Mouse (Mus musculus) liver, embryonic 11.5 days (tissue): ENCODE measurements around the gene Atp11c. TPM values are rescaled to one million over a fixed set of nuclear protein-coding genes. Genes with fewer than 3 reads are reported as not detected.
A peak's percentile ranks its signal among the peaks of the same experiment; 100 is the strongest.

Experiments used
- ATAC-seq: fragments of 200-750 bp; cut with Nextera tagmentation; replicated peaks from 2 replicates; pipeline ENCODE4 v1.8.0; 2017; ENCODE audit warnings: moderate number of reproducible peaks, mild to moderate bottlenecking, moderate TSS enrichment, moderate library complexity; ENCODE audit not compliant: low FRiP score
- DNase-seq: peaks from one replicate; pipeline ENCODE4 v3.0.0-alpha.2; 2017; ENCODE audit warnings: low spot score
- H3K27ac ChIP-seq: fragments of 300-500 bp; sonication (generic); 2 replicates; pipeline ENCODE4 v1.5.1; 2014; ENCODE audit warnings: mild to moderate bottlenecking, low read depth, low read length, control low read depth
- H3K27me3 ChIP-seq: fragments of 300-500 bp; sonication (generic); replicated peaks from 2 replicates; pipeline ENCODE4 v1.6.1; 2014; ENCODE audit warnings: low read length, mixed read lengths; ENCODE audit not compliant: control insufficient read depth, insufficient read depth
- H3K36me3 ChIP-seq: fragments of 300-500 bp; sonication (generic); 2 replicates; pipeline ENCODE4 v1.6.1; 2014; ENCODE audit warnings: mild to moderate bottlenecking, low read length, moderate library complexity, mixed read lengths; ENCODE audit not compliant: control insufficient read depth, insufficient read depth
- H3K4me1 ChIP-seq: fragments of 300-500 bp; sonication (generic); replicated peaks from 2 replicates; pipeline ENCODE4 v1.6.1; 2014; ENCODE audit warnings: low read length, mixed read lengths; ENCODE audit not compliant: control insufficient read depth, insufficient read depth
- H3K4me2 ChIP-seq: fragments of 300-500 bp; sonication (generic); 2 replicates; pipeline ENCODE4 v1.6.1; 2014; ENCODE audit warnings: mild to moderate bottlenecking, control low read depth, moderate library complexity
- H3K4me3 ChIP-seq: fragments of 300-500 bp; sonication (generic); 2 replicates; pipeline ENCODE4 v1.5.1; 2014; ENCODE audit warnings: low read depth, low read length, control low read depth
- H3K9ac ChIP-seq: fragments of 300-500 bp; sonication (generic); 2 replicates; pipeline ENCODE4 v1.6.1; 2014; ENCODE audit warnings: low read depth, low read length, control low read depth
- H3K9me3 ChIP-seq: fragments of 300-500 bp; sonication (generic); 2 replicates; pipeline ENCODE4 v1.6.1; 2016; ENCODE audit warnings: low read length, inconsistent platforms, mixed read lengths; ENCODE audit not compliant: control insufficient read depth
- WGBS: fragments of 180-500 bp; shearing (Covaris S2); extraction: QIAGEN DNeasy Blood & Tissue Kit; methylation state at CpG from one replicate; pipeline ENCODE4 v1.1.7; 2014; 5-methylcytosine and 5-hydroxymethylcytosine counted together
- microRNA counts: library from miRNA; unstranded; fragments of <30 nt; microRNA quantifications from one replicate; lab custom pipeline; 2015
- microRNA-seq: library from miRNA; unstranded; fragments of <30 nt; microRNA quantifications from one replicate; pipeline ENCODE4, GENCODE M21; 2017; ENCODE audit warnings: borderline number of aligned reads
- polyA plus RNA-seq: library from polyadenylated mRNA; unstranded; fragments of >200 nt; fragmentation: Nextera tagmentation; extraction: Ambion mirVana; gene quantifications from 2 replicates; pipeline ENCODE4 v1.2.1, GENCODE M21; 2014

Gene Atp11c
- polyA plus RNA-seq, 1 experiment from 2014 or later = 8.3 TPM

DNA sequence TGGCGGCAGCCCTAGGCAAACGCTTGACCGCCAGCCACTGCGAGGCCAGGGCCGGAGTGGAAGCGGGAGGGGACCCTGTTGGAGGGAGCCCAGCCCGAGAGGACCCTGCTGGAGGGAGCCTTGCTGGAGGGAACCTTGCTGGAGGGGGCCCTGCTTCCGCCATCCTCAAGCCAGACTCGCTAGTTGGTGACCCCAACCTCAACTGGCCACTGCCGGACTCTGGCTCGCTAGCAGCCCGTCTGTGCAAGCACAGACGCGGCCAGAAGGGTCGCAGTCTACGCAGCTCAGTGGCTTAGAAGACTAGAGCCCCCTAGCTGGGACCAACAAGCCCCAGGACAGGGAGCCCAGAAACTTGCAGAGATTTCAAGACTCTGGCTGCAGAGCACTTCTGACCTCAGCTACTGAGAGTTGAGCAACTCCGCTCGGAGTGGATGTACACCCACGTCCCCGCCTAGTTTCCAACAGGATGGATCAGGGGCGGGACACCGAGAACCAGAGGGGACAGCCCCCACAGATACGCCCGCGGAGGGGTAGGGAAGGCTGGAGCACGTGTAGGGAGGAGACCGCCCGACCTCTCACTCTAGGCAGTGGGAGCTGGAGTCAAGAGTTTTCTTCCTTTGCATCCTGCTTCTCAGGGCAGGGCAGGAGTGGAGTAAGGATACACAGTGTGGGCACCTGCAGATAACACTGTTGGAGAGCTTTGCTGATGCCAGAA lies 413.6 kb downstream of the Atp11c start, which contains the start of gene Mcf2:
Gene Mcf2 (minus strand): TSS at position 346 of the 715 bp plus-strand sequence.
- ATAC-seq = no peak
- DNase-seq = peak; percentile 29
- Histone ChIP-seq H3K9me3 (no peaks in the 10 kb centered on the region), H3K4me3 (peak within 1 kb of the TSS; percentile 21; the same call in 1 of the 2 replicates), H3K4me2 (peak within 1 kb of the TSS; percentile 52), H3K4me1 (no peaks in the 10 kb centered on the region), H3K27me3 (peaks cover 18% of the 10 kb centered on the region), H3K36me3 (no peaks in the 10 kb centered on the region), H3K27ac (no peak within 1 kb of the TSS), H3K9ac (no peak within 1 kb of the TSS)
- WGBS = 11% methylated on average over 28 of the region's 28 CpGs

DNA sequence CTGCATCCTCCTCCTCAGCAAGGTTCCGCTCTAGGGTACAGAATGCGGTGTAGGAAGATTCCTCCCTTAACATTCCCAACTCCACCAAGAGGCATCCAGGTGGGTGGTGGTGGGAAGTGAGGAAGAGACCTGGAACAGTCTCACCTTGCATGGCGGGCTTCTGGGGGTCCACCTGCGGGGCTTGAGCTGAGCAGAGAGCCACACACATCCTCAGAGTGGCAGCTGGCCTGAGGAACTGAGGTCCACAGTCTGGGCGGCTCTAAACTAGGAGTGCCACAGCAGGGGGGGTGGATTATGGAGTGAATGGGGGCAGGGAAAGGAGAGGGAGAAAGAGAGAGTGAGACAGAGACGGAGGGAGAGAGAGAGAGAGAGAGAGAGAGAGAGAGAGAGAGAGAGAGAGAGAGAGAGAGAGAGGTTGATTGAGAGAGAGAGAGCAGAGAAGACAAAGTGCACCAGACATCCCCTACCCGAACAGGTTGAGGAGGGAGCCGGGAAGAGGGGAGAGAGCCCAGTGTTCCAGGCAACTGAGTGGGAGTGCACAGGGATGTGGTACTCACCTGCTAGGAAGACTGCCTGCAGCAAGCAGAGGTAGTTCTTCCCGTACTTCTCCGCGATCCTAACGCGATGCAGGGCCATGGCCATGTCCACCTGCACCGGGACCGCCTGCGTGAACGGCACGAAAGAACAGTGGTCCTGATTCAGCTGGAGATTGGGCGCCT lies 414.3 kb downstream of the Atp11c start:
- H3K9ac ChIP-seq = no peak overlapping the region
- H3K4me1 ChIP-seq = no peaks in the 10 kb centered on the region
- H3K9me3 ChIP-seq = no peaks in the 10 kb centered on the region
- DNase-seq (peak; percentile 30), ATAC-seq (no peak)
- 4% methylated on average over 17 of the region's 19 CpGs for WGBS
- H3K27me3 ChIP-seq = peaks cover 18% of the 10 kb centered on the region
- peak overlapping the region; percentile 52 for H3K4me2 ChIP-seq
- H3K36me3 ChIP-seq = no peaks in the 10 kb centered on the region
- H3K4me3 ChIP-seq = peak overlapping the region; percentile 21; the same call in 1 of the 2 replicates
- no peak overlapping the region for H3K27ac ChIP-seq

MicroRNAs within 50 kb of the gene (microRNA counts, 519-probe panel; counts per million panel counts)
- microRNA mmu-miR-505 (lab: Ali Mortazavi, UCI) = not detected

Small RNA genes within 50 kb of the gene (microRNA-seq; reads per million reads assigned to microRNA genes)
- 260 reads per million, percentile 59 among the genes with 10 or more reads in this experiment for gene Mir505

Other genes with a start within 250 kb of the Atp11c start
- gene Gm7073, start 53.4 kb downstream of the Atp11c start, polyA plus RNA-seq = not detected in 2 replicates